Mouse (Mus musculus): ENCODE measurements at regions not wholly inside any gene's neighbourhood (a gene's known extent, or its start where the extent isn't known, plus 50 kb on each side); places are given as distances from the start of the nearest gene placed in this dataset.
A peak's percentile ranks its signal among the peaks of the same experiment; 100 is the strongest.

DNA sequence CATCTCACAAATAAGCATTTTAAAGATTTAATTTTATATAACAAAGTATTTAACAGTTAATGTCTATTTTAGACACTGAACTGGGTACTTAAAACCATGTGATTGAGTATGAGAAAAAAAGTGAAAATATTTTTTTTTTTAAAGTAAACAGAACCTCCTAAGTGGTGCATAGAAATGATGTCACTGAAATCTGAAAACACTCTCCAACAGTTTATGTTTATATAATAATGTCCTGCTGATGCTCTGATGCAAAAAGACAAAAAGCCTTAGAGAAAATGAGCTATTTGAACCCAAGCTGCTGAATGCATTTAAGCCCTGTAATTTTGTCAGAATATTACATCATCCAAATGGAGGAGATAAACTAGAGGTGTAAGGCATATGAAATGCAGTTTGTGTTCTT is 3447.1 kb downstream of the 9330182O14Rik start:
- H3K9me3 ChIP-seq (ENCODE audit: low read depth, low read length), result no peaks in the 10 kb centered on the region
- no peaks in the 10 kb centered on the region for H3K4me1 ChIP-seq (ENCODE audit: insufficient read depth)
- H3K4me2 ChIP-seq, result no peak overlapping the region
- DNase-seq (peak; percentile 84), ATAC-seq (ENCODE audit: insufficient read depth) (peak; percentile 93)
- no peaks in the 10 kb centered on the region for H3K36me3 ChIP-seq (ENCODE audit: insufficient read depth)
- TF ChIP-seq CTCF (IDR thresholded peaks at IDR 0.05; ENCODE audit: low read depth), result no peak
- no peak overlapping the region for H3K27ac ChIP-seq (ENCODE audit: low read depth)
- no peak overlapping the region for H3K9ac ChIP-seq
- no peak overlapping the region for H3K4me3 ChIP-seq (ENCODE audit: low read depth, low read length)
- no peaks in the 10 kb centered on the region for H3K27me3 ChIP-seq (ENCODE audit: insufficient read depth, low read length)

DNA sequence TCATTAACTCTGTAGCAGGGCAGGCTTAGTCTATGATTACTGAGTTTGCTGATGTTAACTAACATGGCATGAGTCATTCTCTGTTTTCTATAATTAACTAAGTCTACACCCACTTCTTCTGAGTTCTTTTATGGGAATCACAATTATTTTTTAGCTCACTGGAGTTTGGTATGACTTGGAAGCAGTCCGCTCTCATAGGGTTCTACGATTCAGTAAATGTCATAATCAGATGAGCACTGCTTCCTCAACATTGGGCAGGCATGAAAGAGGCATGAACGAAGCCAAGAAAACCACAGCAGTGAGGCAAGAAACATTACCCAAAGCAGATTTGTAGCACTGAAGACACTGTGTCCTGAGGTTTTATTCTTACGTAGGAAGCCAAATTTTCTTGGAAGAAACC is 3451.6 kb downstream of the 9330182O14Rik start:
- no peak for DNase-seq
- no peaks in the 10 kb centered on the region for H3K27me3 ChIP-seq (ENCODE audit: insufficient read depth, low read length)
- ATAC-seq (ENCODE audit: insufficient read depth), result no peak
- H3K36me3 ChIP-seq (ENCODE audit: insufficient read depth), result no peaks in the 10 kb centered on the region
- no peaks in the 10 kb centered on the region for H3K9me3 ChIP-seq (ENCODE audit: low read depth, low read length)
- no peak overlapping the region for H3K4me2 ChIP-seq
- H3K4me1 ChIP-seq (ENCODE audit: insufficient read depth), result no peaks in the 10 kb centered on the region
- no peak overlapping the region for H3K9ac ChIP-seq
- no peak for TF ChIP-seq CTCF (IDR thresholded peaks at IDR 0.05; ENCODE audit: low read depth)
- no peak overlapping the region for H3K27ac ChIP-seq (ENCODE audit: low read depth)
- no peak overlapping the region for H3K4me3 ChIP-seq (ENCODE audit: low read depth, low read length)
- 81% methylated on average over 4 of the region's 4 CpGs for WGBS

DNA sequence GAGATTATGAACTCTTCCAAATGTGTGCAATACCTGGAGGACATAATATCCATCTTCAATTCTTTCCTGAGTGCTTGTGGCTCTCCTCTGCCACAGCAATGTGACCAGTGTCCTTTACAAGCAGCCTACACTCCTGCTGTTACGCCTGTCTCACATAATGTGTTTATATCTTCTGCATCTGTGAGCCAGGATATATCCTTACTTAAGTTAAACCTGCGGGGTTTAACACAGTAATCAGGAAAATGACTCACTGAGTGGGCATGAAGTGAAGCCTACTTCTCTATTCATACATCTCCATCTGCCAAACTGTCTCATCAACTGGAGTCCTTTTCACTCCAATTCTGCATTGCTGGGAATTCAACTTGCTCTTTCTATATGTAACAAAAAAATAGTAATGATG is 3453.9 kb downstream of the 9330182O14Rik start:
- 65% methylated on average over 2 of the region's 2 CpGs for WGBS

DNA sequence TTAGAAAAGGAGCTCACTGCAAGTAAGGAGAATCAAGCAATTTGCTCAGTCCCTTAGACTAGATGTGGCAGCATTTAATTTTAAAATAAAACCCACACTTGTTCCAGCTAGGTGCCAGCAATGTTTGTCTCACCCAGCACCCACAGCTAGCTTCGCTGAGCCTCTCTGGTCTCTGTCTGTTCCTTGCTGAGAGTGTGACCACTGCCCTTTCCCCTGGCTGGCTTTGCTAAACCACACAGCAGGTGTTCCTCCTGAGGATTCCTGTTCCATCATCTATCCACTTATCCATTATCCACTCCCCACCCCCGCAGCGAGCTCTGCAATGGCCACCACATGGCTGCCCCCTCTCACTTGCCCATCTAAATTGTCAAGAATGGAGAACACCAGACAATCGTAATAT is 3473.5 kb downstream of the 9330182O14Rik start:
- ATAC-seq (ENCODE audit: insufficient read depth), result no peak
- Histone ChIP-seq H3K4me3 (ENCODE audit: low read depth, low read length) (no peak overlapping the region), H3K9ac (no peak overlapping the region), H3K27ac (ENCODE audit: low read depth) (no peak overlapping the region), H3K4me2 (no peak overlapping the region), H3K9me3 (ENCODE audit: low read depth, low read length) (no peaks in the 10 kb centered on the region), H3K36me3 (ENCODE audit: insufficient read depth) (no peaks in the 10 kb centered on the region), H3K27me3 (ENCODE audit: insufficient read depth, low read length) (no peaks in the 10 kb centered on the region), H3K4me1 (ENCODE audit: insufficient read depth) (no peaks in the 10 kb centered on the region)
- no peak for TF ChIP-seq CTCF (IDR thresholded peaks at IDR 0.05; ENCODE audit: low read depth)
- WGBS, result 73% methylated on average over 4 of the region's 4 CpGs
- no peak for DNase-seq

More for the DNA sequence above, 3453.9 kb downstream of the 9330182O14Rik start:
- no peak overlapping the region for H3K9ac ChIP-seq
- H3K27ac ChIP-seq (ENCODE audit: low read depth), result no peak overlapping the region
- no peak overlapping the region for H3K4me3 ChIP-seq (ENCODE audit: low read depth, low read length)
- ATAC-seq (ENCODE audit: insufficient read depth) (no peak), DNase-seq (no peak)
- H3K36me3 ChIP-seq (ENCODE audit: insufficient read depth), result no peaks in the 10 kb centered on the region
- no peak overlapping the region for H3K4me2 ChIP-seq
- no peaks in the 10 kb centered on the region for H3K4me1 ChIP-seq (ENCODE audit: insufficient read depth)
- no peaks in the 10 kb centered on the region for H3K27me3 ChIP-seq (ENCODE audit: insufficient read depth, low read length)
- no peak for TF ChIP-seq CTCF (IDR thresholded peaks at IDR 0.05; ENCODE audit: low read depth)
- H3K9me3 ChIP-seq (ENCODE audit: low read depth, low read length), result no peaks in the 10 kb centered on the region

DNA sequence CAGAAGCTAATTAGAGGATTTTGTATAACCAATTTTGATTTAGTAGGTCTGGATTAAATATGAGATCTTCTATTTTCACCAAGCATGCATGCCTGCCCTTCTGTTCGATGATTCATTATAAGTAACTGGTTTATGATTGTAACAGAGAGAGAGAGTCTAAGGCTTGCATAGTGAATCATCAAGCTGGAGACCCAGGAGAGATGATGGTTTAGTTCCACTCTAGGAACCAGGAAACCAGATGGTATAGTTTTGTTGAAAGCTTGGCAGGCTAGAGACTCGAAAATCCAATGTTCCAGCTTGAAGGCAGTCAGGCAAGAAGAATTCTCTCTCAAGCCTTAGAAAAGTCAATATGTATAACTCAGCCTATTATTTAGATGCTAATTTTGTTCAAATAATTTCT is 3475.7 kb downstream of the 9330182O14Rik start:
- H3K9ac ChIP-seq, result no peak overlapping the region
- DNase-seq, result no peak
- no peak for ATAC-seq (ENCODE audit: insufficient read depth)

DNA sequence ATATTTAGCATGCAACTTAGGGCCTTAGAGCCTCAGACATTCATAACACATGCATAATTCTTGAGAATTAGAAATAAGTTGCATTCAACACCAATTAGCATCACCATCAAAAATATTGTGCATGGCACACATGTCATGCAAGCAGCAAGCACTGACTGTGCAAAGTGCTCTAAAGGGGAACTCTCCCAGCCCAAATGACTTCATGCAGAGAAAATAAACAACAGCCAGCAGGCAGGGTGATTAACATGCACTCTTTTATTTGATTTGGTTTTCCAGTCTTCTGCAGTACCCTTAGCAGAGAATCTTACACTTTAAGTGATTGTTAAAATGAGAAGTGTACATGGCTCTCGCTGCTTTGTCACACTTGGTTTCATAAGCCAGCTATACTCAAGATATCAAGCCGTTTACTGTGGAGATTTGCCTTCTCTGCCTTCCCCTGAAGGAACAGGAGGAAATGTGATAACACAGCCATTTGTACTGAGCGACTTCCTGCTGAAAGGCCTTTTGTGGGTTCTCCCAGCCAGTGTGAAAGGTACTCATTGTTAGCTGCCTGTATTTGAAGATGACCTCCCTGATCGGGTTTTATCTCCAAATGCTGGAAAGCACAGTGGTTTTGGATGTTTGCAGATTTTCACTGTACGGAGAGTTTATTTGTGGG is 3480.0 kb downstream of the 9330182O14Rik start:
- H3K27me3 ChIP-seq (ENCODE audit: insufficient read depth, low read length), result no peaks in the 10 kb centered on the region
- no peak overlapping the region for H3K27ac ChIP-seq (ENCODE audit: low read depth)
- H3K4me1 ChIP-seq (ENCODE audit: insufficient read depth), result no peaks in the 10 kb centered on the region
- H3K36me3 ChIP-seq (ENCODE audit: insufficient read depth), result no peaks in the 10 kb centered on the region
- ATAC-seq (ENCODE audit: insufficient read depth) (no peak), DNase-seq (no peak)
- no peaks in the 10 kb centered on the region for H3K9me3 ChIP-seq (ENCODE audit: low read depth, low read length)
- 22% methylated on average over 5 of the region's 5 CpGs for WGBS
- H3K9ac ChIP-seq, result no peak overlapping the region
- TF ChIP-seq CTCF (IDR thresholded peaks at IDR 0.05; ENCODE audit: low read depth), result no peak
- no peak overlapping the region for H3K4me2 ChIP-seq
- no peak overlapping the region for H3K4me3 ChIP-seq (ENCODE audit: low read depth, low read length)

More for the DNA sequence above, 3475.7 kb downstream of the 9330182O14Rik start:
- H3K27ac ChIP-seq (ENCODE audit: low read depth), result no peak overlapping the region
- WGBS, result 81% methylated on average over 2 of the region's 2 CpGs
- no peaks in the 10 kb centered on the region for H3K36me3 ChIP-seq (ENCODE audit: insufficient read depth)
- H3K9me3 ChIP-seq (ENCODE audit: low read depth, low read length), result no peaks in the 10 kb centered on the region
- no peaks in the 10 kb centered on the region for H3K27me3 ChIP-seq (ENCODE audit: insufficient read depth, low read length)
- no peak for TF ChIP-seq CTCF (IDR thresholded peaks at IDR 0.05; ENCODE audit: low read depth)
- H3K4me1 ChIP-seq (ENCODE audit: insufficient read depth), result no peaks in the 10 kb centered on the region
- no peak overlapping the region for H3K4me3 ChIP-seq (ENCODE audit: low read depth, low read length)
- H3K4me2 ChIP-seq, result no peak overlapping the region

DNA sequence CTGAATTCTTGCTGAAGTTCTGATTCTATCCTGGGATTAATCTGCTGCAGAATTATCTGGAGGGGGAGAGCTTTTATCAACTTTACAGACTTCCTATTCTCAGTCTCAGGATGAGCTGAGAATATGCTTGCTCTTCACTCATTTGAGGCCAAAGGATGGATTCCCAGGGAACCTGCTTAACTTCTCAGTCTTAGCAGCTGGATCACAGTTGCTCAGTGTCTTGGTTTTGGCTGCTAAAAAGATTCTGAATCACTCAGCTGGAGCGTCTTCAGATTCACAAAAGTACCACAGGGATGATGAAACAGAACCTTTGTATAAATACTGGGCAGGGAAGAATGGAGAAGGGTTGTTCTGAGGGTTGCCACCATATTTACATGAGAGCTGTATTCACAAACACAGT is 3481.6 kb downstream of the 9330182O14Rik start:
- no peak overlapping the region for H3K4me3 ChIP-seq (ENCODE audit: low read depth, low read length)
- no peaks in the 10 kb centered on the region for H3K9me3 ChIP-seq (ENCODE audit: low read depth, low read length)
- H3K27ac ChIP-seq (ENCODE audit: low read depth), result no peak overlapping the region
- no peak overlapping the region for H3K9ac ChIP-seq
- no peak for ATAC-seq (ENCODE audit: insufficient read depth)
- H3K36me3 ChIP-seq (ENCODE audit: insufficient read depth), result no peaks in the 10 kb centered on the region
- no peak overlapping the region for H3K4me2 ChIP-seq
- no peaks in the 10 kb centered on the region for H3K27me3 ChIP-seq (ENCODE audit: insufficient read depth, low read length)
- 80% methylated on average over 1 of the region's 1 CpGs for WGBS
- no peak for TF ChIP-seq CTCF (IDR thresholded peaks at IDR 0.05; ENCODE audit: low read depth)
- no peaks in the 10 kb centered on the region for H3K4me1 ChIP-seq (ENCODE audit: insufficient read depth)
- DNase-seq, result no peak
